Mouse (Mus musculus) midbrain, embryonic 11.5 days (tissue): Measurements from ENCODE around the gene Ctrb1. TPM values are rescaled to one million over a fixed set of nuclear protein-coding genes. Genes with fewer than 3 reads are reported as not detected.

Source experiments
- ATAC-seq: fragments of 200-750 bp; cut with Nextera tagmentation; 2 replicates; pipeline ENCODE4 v1.8.0; 2017; ENCODE audit warnings: moderate TSS enrichment, moderate library complexity; ENCODE audit not compliant: low FRiP score
- DNase-seq: peaks from one replicate; pipeline ENCODE4 v3.0.0; 2015; ENCODE audit warnings: low spot score; ENCODE audit errors: missing footprints
- H3K27ac ChIP-seq: fragments of 300-500 bp; sonication (generic); 2 replicates; pipeline ENCODE4 v1.5.1; 2014; ENCODE audit warnings: low read depth, low read length
- H3K27me3 ChIP-seq: fragments of 300-500 bp; sonication (generic); 2 replicates; pipeline ENCODE4 v1.6.1; 2014; ENCODE audit warnings: mild to moderate bottlenecking, low read length, moderate library complexity, mixed read lengths; ENCODE audit not compliant: control insufficient read depth, insufficient read depth
- H3K36me3 ChIP-seq: fragments of 300-500 bp; sonication (generic); 2 replicates; pipeline ENCODE4 v1.6.1; 2014; ENCODE audit warnings: mild to moderate bottlenecking, low read length, moderate library complexity, mixed read lengths; ENCODE audit not compliant: control insufficient read depth, insufficient read depth
- H3K4me1 ChIP-seq: fragments of 300-500 bp; sonication (generic); 2 replicates; pipeline ENCODE4 v1.6.1; 2014; ENCODE audit warnings: low read length; ENCODE audit not compliant: control insufficient read depth, insufficient read depth
- H3K4me2 ChIP-seq: fragments of 300-500 bp; sonication (generic); 2 replicates; pipeline ENCODE4 v1.6.1; 2014; ENCODE audit warnings: mild to moderate bottlenecking, moderate library complexity
- H3K4me3 ChIP-seq: fragments of 300-500 bp; sonication (generic); 2 replicates; pipeline ENCODE4 v1.5.1; 2014; ENCODE audit warnings: low read depth, low read length
- H3K9ac ChIP-seq: fragments of 300-500 bp; sonication (generic); 2 replicates; pipeline ENCODE4 v1.6.1; 2014; ENCODE audit warnings: low read length
- H3K9me3 ChIP-seq: fragments of 300-500 bp; sonication (generic); 2 replicates; pipeline ENCODE4 v1.6.1; 2016; ENCODE audit warnings: low read length; ENCODE audit not compliant: control insufficient read depth
- WGBS: fragments of 180-500 bp; shearing (Covaris S2); extraction: QIAGEN DNeasy Blood & Tissue Kit; methylation state at CpG from one replicate; pipeline ENCODE4 v1.1.7; 2014; 5-methylcytosine and 5-hydroxymethylcytosine counted together
- polyA plus RNA-seq: library from polyadenylated mRNA; unstranded; fragments of >200 nt; fragmentation: Nextera tagmentation; extraction: Ambion mirVana; gene quantifications from 2 replicates; pipeline ENCODE4 v1.2.1, GENCODE M21; 2014

Ctrb1 gene
- polyA plus RNA-seq, 1 experiment from 2014 or later, result not detected

DNA sequence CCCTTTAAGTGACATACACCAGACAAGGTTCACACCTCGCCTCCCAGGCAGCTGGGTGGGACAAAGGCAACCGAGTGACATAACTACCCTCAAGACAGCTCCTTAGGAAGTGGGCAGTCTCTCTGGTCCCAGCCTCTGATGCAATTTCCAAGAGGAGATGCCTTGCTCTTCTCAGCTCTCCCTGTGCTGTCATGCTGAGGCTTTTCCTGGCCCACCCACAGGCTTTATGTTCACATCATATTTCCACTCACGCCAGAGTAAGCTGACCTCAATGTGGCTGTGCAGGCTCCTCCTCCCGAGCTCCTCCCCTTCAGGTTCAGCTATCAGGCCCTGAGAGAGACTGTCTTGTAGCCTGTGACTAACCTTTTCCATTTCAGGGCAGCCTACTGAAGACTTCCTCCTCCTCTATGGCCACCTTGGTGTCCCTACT, 29.3 kb upstream of the Ctrb1 start:
- no peaks in the 10 kb centered on the region for H3K27me3 ChIP-seq
- no peak overlapping the region for H3K4me3 ChIP-seq
- no peak for ATAC-seq
- no peak overlapping the region for H3K9ac ChIP-seq
- no peak overlapping the region for H3K4me2 ChIP-seq
- no peak overlapping the region for H3K27ac ChIP-seq
- H3K36me3 ChIP-seq, result peaks cover 10% of the 10 kb centered on the region; the same call in 1 of the 2 replicates
- WGBS, result 80% methylated on average over 4 of the region's 4 CpGs
- peaks cover 24% of the 10 kb centered on the region for H3K4me1 ChIP-seq
- no peaks in the 10 kb centered on the region for H3K9me3 ChIP-seq
- DNase-seq, result no peak

DNA sequence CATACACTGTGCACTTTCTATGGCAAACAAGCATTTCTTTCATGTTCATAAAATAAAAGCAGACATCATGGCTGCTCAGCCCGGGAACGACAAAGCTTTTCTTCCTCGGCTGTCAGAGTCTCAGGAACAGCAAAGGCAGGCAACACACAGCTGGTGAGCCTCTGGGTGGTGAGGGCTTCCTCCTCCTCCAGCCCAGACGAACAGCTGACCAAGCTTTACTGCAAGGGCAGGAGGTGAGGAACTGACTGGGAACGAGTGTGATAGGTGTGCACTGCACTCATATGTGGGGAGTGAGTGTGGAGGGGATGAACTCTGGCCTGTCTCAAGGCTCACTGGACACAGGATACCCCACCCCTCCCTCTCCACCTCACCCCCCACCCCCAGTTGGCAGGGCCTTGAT, 28.1 kb upstream of the Ctrb1 start:
- Histone ChIP-seq H3K36me3 (peaks cover 13% of the 10 kb centered on the region; the same call in 1 of the 2 replicates), H3K4me1 (peaks cover 24% of the 10 kb centered on the region), H3K9me3 (no peaks in the 10 kb centered on the region), H3K27ac (no peak overlapping the region), H3K9ac (no peak overlapping the region), H3K4me3 (no peak overlapping the region), H3K4me2 (no peak overlapping the region), H3K27me3 (no peaks in the 10 kb centered on the region)
- no peak for ATAC-seq
- DNase-seq, result no peak
- WGBS, result 71% methylated on average over 5 of the region's 5 CpGs

DNA sequence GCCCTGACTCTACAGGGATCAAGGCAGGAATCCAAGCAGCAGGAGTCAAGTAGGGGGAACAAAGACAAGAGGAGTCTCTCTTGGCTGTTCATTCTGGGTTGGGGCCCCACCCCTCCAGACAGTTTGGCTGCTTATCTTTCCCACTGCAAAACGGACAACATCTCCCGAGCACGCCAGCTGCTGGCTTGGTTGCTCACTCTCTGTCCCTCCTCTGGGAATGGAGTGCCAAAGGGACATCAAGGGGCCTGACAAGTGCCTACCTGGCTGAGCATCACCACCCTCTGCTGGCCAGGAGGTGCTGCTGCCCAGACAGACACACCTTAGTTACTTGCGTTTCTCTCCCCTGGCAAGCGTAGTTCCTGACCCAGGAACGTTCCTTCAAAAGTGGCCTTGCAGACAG, 27.1 kb upstream of the Ctrb1 start:
- Histone ChIP-seq H3K9ac (peak overlapping the region; percentile 31; the same call in 1 of the 2 replicates), H3K36me3 (peaks cover 17% of the 10 kb centered on the region), H3K9me3 (no peaks in the 10 kb centered on the region), H3K4me2 (no peak overlapping the region), H3K4me1 (peaks cover 24% of the 10 kb centered on the region), H3K27me3 (no peaks in the 10 kb centered on the region), H3K27ac (peak overlapping the region; percentile 93), H3K4me3 (no peak overlapping the region)
- DNase-seq (no peak), ATAC-seq (no peak)
- WGBS, result 70% methylated on average over 6 of the region's 6 CpGs

DNA sequence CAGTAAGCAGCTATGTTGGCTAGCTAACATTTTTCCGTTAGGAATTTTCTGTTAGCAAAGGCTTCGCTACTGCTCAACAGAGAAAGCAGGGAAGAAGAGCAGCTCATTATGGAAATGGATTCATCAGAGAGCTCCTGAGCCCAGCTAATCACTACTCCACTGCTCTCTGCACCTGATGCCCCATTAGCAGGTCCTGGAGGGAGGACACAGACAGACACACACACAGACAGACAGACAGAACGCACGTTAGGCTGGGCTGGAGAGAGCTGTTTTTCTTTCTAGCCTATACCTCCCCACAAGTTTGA, 26.6 kb upstream of the Ctrb1 start:
- Histone ChIP-seq H3K36me3 (peaks cover 18% of the 10 kb centered on the region), H3K9me3 (no peaks in the 10 kb centered on the region), H3K9ac (peak overlapping the region; percentile 39), H3K27me3 (no peaks in the 10 kb centered on the region), H3K4me1 (peaks cover 24% of the 10 kb centered on the region), H3K27ac (peak overlapping the region; percentile 93), H3K4me3 (no peak overlapping the region), H3K4me2 (no peak overlapping the region)
- 69% methylated on average over 4 of the region's 4 CpGs for WGBS
- DNase-seq (no peak), ATAC-seq (peak; percentile 47; the same call in 1 of the 2 replicates)

DNA sequence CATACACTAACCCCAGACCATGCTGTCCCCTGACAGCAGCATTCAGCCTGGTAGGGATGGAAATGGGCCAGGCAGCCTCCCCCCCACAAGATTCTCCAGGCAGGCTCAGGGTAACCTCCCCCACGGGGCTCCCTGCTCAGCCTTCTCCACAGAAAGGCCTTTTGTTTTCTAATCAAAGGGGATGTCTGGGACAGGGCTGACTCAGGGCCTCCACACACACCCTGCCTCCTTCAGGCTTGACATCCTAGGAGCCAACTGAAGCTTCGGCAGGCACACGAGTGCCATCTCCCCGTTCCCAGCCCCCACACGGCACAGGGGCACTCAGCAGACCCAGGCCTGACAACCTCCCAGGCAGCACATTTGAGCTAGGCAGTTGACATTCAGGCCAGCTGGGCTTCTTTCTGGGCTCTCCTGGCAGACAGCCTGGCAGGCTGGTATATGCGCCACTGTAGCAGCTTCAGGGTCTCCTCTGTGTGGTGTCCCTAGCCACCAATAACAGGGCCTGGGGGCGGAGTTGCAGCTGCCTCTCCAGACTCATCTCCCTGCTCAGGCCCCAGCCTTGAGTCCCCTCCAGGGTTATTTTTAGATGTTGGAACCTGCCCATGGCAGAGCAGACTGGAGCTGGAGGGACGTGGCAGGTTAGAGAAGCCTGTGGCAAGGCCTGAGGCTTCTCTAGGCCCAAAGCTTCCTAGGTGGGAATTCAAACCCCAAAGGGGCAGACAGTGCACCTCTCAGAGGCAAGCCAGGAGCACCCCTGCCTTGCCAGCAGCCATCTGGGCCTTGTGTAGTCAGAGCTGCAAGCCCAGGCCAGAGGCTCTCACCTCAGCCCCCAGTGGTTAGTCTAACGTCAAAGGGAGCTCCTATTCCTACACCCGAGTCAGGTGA, 26.0 kb upstream of the Ctrb1 start:
- peaks cover 23% of the 10 kb centered on the region for H3K36me3 ChIP-seq
- DNase-seq, result peak; percentile 87
- H3K4me2 ChIP-seq, result no peak overlapping the region; the same call in 1 of the 2 replicates

DNA sequence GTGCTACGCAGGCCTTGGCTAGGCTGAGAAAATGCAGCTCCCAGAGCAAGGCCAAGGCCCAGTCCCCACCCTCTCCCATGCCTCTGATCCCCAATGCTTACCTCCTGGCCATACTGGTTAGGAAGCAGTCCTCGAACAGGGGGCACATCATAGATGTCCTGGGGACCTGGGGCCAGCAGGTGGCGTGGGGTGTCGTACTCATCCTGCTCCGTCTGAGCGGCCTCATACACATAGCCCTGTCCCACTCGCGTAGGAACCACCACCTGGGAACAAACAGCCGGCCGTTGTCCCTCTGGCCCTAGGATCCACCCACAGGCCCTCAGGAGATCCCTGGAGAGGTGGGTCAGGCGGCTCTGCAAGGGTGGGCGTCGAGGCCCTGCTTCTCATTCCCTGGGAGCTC, 24.7 kb upstream of the Ctrb1 start:
- DNase-seq, result no peak
- peaks cover 24% of the 10 kb centered on the region for H3K4me1 ChIP-seq
- H3K27ac ChIP-seq, result peak overlapping the region; percentile 25; the same call in 1 of the 2 replicates
- H3K9me3 ChIP-seq, result no peaks in the 10 kb centered on the region
- no peak for ATAC-seq
- H3K4me2 ChIP-seq, result no peak overlapping the region
- H3K4me3 ChIP-seq, result no peak overlapping the region
- 87% methylated on average over 13 of the region's 13 CpGs for WGBS
- H3K36me3 ChIP-seq, result peaks cover 28% of the 10 kb centered on the region
- no peaks in the 10 kb centered on the region for H3K27me3 ChIP-seq
- no peak overlapping the region for H3K9ac ChIP-seq

More for the DNA sequence above, 26.0 kb upstream of the Ctrb1 start:
- H3K27me3 ChIP-seq, result no peaks in the 10 kb centered on the region
- ATAC-seq, result peak; percentile 63
- 35% methylated on average over 10 of the region's 10 CpGs for WGBS
- H3K4me3 ChIP-seq, result no peak overlapping the region
- peak overlapping the region; percentile 39 for H3K9ac ChIP-seq
- peaks cover 24% of the 10 kb centered on the region for H3K4me1 ChIP-seq
- H3K27ac ChIP-seq, result peak overlapping the region; percentile 93
- no peaks in the 10 kb centered on the region for H3K9me3 ChIP-seq

DNA sequence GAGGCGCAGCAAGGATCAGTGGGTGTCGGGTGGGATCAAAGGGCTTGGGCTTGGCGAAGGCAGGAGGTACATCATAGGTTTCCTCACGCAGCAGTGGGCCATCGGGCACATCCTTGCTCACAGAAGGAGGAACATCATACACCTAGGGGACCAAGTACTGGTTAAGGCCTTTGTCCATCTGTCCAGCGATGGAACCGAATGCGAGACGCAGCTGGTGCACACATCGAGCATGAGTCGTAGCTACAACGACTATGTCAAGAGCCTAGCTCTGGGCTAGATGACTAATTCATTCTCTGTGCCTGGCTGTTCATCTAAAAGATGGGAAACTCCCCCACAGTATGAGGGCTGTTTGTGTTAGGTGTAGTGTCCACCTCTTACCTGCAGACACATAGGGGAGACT, 23.5 kb upstream of the Ctrb1 start:
- Histone ChIP-seq H3K27ac (no peak overlapping the region), H3K36me3 (peaks cover 24% of the 10 kb centered on the region)
- no peak for ATAC-seq

DNA sequence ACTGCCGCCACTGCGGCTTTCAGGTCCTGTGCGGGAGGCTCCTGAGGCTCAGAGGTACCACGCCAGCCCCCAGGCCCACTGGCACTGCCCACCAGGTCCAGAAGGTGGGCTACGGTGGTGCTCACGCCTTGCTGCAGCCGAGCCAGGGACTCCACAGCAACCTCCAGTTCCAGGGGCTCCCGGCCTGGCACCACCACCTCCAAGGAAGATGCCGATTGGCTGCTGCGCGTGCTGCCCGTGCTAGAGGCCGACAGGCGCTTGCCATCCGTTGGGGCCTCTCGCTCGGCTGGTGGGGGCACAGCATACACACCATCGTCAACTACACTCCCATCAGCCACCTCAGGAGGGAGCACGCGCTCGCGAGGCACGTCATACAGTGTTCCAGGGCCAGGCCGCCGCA, 23.0 kb upstream of the Ctrb1 start:
- no peak for DNase-seq
- Histone ChIP-seq H3K4me3 (no peak overlapping the region), H3K9ac (no peak overlapping the region), H3K27ac (no peak overlapping the region), H3K9me3 (no peaks in the 10 kb centered on the region), H3K4me2 (no peak overlapping the region), H3K36me3 (peaks cover 24% of the 10 kb centered on the region), H3K4me1 (peaks cover 24% of the 10 kb centered on the region), H3K27me3 (no peaks in the 10 kb centered on the region)
- no peak for ATAC-seq
- WGBS, result 96% methylated on average over 25 of the region's 25 CpGs

More for the DNA sequence above, 23.5 kb upstream of the Ctrb1 start:
- no peaks in the 10 kb centered on the region for H3K27me3 ChIP-seq
- peaks cover 24% of the 10 kb centered on the region for H3K4me1 ChIP-seq
- no peaks in the 10 kb centered on the region for H3K9me3 ChIP-seq
- no peak overlapping the region for H3K9ac ChIP-seq
- H3K4me2 ChIP-seq, result no peak overlapping the region
- H3K4me3 ChIP-seq, result no peak overlapping the region
- no peak for DNase-seq
- WGBS, result 97% methylated on average over 12 of the region's 12 CpGs

DNA sequence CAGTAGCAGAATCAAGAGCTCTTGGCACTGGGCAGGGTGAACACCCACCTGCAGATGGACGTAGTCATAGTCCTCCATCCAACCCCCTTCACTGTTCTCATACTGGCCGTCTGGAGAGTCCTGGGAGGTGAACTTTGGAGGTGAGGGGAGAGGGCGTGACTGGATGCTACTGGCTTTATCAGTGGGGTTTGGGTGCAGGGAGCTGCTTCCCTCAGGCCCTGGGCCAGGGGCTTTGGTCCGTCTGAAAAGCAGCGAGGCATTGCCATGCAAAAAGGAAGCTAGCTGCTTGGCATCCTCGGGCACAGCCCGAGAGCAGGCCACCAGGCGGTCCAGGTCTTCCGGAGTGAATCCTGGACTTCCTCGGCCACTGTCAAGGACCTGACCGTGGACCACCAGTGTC, 22.5 kb upstream of the Ctrb1 start:
- WGBS, result 94% methylated on average over 11 of the region's 11 CpGs
- no peak for ATAC-seq
- H3K36me3 ChIP-seq, result peaks cover 24% of the 10 kb centered on the region

More for the DNA sequence above, 22.5 kb upstream of the Ctrb1 start:
- Histone ChIP-seq H3K4me1 (peaks cover 23% of the 10 kb centered on the region), H3K27me3 (no peaks in the 10 kb centered on the region), H3K27ac (no peak overlapping the region), H3K4me3 (no peak overlapping the region), H3K9me3 (no peaks in the 10 kb centered on the region), H3K9ac (no peak overlapping the region), H3K4me2 (no peak overlapping the region)
- no peak for DNase-seq
